Mouse (Mus musculus): Measurements from ENCODE around the gene Gm49721.
"Not testable (repeated sequence)": the region's sequence is repeated elsewhere in the genome, so short reads cannot be mapped to it uniquely, and the experiment has no call there.

- TF ChIP-seq CTCF, POLR2A (IDR thresholded peaks at IDR 0.05; ENCODE audit: extremely low read depth, insufficient read depth, low read length): not testable (repeated sequence)
Observed at GRCm38 (mm10) chr17:7068997-7069539, 90.4 kb downstream of the Gm49721 start.

Data from cortical plate, adult 2 months (tissue).